Mouse (Mus musculus) B cell, adult 62 days (primary cell): ENCODE data around the gene Nek11. TPM values are rescaled to one million over a fixed set of nuclear protein-coding genes. Genes with fewer than 3 reads are reported as not detected.

Experiments
- total RNA-seq: library from RNA; stranded (reverse); gene quantifications from 4 replicates; pipeline ENCODE4 v1.2.4, GENCODE M21; 2023

Gene Nek11
- 0.45 to 0.49 TPM in 2 of 4 replicates, not detected in the others for total RNA-seq

GRCm38 (mm10) chr9:105395218-105395627 is at the start of gene Nek11, which contains the start of gene Aste1:
Nek11 (minus strand) TSS chr9:105395524.
Aste1 (plus strand) TSS chr9:105395392.

DNA sequence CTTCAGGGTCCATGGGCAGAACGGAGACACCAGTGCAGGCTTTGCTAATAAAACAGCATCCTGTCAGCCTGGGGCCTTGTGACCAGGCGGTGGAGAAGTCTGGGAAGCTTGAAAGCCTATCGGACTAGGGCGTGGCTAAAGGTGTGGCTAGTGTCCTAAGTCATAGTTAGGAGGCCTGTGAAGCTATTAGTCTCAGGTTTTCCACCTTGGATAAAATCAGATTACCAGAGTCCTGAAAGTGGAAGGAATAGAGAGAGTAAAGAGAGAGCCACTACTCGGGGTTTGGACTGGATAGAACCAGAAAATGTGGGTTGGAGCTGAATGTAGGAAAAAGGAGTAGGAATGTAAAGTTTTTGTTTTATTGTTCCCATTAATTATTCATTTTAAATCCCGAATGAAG is 250.3 kb downstream of the Nek11 start, which contains the start of gene 1700080E11Rik:
1700080E11Rik (minus strand) TSS at position 101 of the 400 bp plus-strand sequence.

GRCm38 (mm10) chr9:105131253-105132001 is 263.9 kb downstream of the Nek11 start, which contains the start of gene Nudt16:
Nudt16 (minus strand) TSS chr9:105131824.

Other genes with a start within 250 kb of the Nek11 start
- gene Aste1, start 132 bp downstream of the Nek11 start, total RNA-seq, result 44.5 to 59.4 TPM (median 51.0 TPM) in 4 replicates
- gene Atp2c1, start 131.8 kb upstream of the Nek11 start, total RNA-seq, result 91.8 to 101 TPM (median 95.2 TPM) in 4 replicates
- gene Pik3r4, start 247.5 kb upstream of the Nek11 start, total RNA-seq, result 360 to 459 TPM (median 388 TPM) in 4 replicates